Mouse (Mus musculus): Measurements from ENCODE around the gene Ccdc103.

DNA sequence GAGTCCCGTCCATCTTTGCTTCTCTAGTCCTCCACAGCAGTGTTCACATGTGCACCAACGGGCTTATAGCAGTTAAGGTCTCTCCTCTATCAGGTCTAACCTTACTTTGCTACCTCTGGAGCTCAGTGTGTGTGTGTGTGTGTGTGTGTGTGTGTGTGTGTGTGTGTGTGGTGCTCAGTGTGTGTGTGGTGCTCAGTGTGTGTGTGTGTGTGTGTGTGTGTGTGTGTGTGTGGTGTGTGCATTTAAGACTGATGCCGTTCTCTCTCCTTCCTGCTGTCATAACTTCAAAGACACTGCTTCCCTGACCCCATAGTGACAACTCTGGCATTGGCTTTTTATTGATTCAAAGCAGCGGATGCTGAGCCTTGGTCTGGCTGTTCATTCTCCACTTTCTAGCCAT lies 45.5 kb upstream of the Ccdc103 start, which contains the start of gene Higd1b:
- no peak for TF ChIP-seq GATA1 (IDR thresholded peaks at IDR 0.05; ENCODE audit: borderline replicate concordance, low read length)
- TF ChIP-seq FLI1 (IDR thresholded peaks at IDR 0.05; ENCODE audit: low read length): no peak

All from megakaryocyte, embryonic 14.5 days (primary cell).